Mouse (Mus musculus): ENCODE measurements around the gene Dpf2. TPM values are rescaled to one million over a fixed set of nuclear protein-coding genes. Genes with fewer than 3 reads are reported as not detected.

Dpf2 gene
- polyA plus RNA-seq (2016; fragmentation: Nextera tagmentation; extraction: Ambion mirVana), result 242 and 245 TPM in 2 replicates

DNA sequence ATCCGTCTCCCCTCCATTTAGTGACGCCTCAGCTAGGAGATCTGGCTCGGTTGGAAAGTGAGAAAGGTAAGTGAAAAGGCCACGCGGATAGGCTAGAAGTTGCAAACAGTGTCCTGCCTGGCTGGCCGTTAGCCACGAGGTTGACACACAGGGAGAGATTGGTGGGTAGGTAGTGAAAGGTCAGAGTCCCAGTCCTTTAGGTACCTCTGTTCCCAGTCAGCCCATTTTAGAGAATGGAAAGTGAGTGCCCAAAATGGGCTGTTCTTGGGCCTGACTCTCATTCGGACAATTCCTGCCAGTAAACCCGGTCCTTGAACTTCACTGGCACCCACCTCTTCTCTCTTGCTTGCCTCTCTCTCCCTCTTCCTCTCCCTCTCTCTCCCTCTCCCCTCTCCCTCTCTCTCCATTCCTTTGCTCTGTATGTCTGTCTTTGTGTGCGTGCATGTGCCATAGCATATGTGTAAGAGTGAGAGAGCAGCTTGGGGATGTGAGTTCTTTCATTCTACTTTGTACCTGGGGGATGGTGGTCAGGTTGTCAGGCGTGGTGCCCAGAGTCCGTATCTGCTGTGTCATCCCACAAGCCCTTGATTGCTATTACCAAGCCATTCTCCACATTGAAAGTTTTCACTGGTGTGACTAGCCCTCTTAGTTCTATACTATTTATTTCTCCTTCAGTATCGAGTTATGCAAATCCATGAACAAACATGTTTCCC, at the start of gene Dpf2:
Gene Dpf2 (minus strand): TSS at position 4 of the 713 bp plus-strand sequence.
- no peaks in the 10 kb centered on the region for H3K9me3 ChIP-seq (replicated peaks)
- H3K27me3 ChIP-seq (ENCODE audit: low read depth, poor library complexity, severe bottlenecking), result no peaks in the 10 kb centered on the region
- peaks cover 31% of the 10 kb centered on the region for H3K4me1 ChIP-seq
- no peak for DNase-seq (ENCODE audit: low spot score)
- peak within 1 kb of the TSS; percentile 94 for H3K27ac ChIP-seq (replicated peaks)
- H3K4me3 ChIP-seq, result peak within 1 kb of the TSS; percentile 85
- WGBS, result 25% methylated on average over 13 of the region's 13 CpGs
- peaks cover 34% of the 10 kb centered on the region for H3K36me3 ChIP-seq

GRCm38 (mm10) chr19:5957371-5957770, 44.6 kb upstream of the Dpf2 start:
- H3K36me3 ChIP-seq, result peaks cover 91% of the 10 kb centered on the region

GRCm38 (mm10) chr19:5956685-5957084, 43.9 kb upstream of the Dpf2 start:
- peaks cover 8% of the 10 kb centered on the region for H3K4me1 ChIP-seq
- no peaks in the 10 kb centered on the region for H3K27me3 ChIP-seq (ENCODE audit: low read depth, poor library complexity, severe bottlenecking)
- H3K9me3 ChIP-seq (replicated peaks), result no peaks in the 10 kb centered on the region
- no peak overlapping the region for H3K27ac ChIP-seq (replicated peaks)
- H3K4me3 ChIP-seq, result no peak overlapping the region
- WGBS, result 32% methylated on average over 3 of the region's 3 CpGs
- peaks cover 96% of the 10 kb centered on the region for H3K36me3 ChIP-seq
- DNase-seq (ENCODE audit: low spot score), result peak; percentile 73

More at GRCm38 (mm10) chr19:5957371-5957770, 44.6 kb upstream of the Dpf2 start:
- Histone ChIP-seq H3K4me3 (no peak overlapping the region), H3K4me1 (peaks cover 11% of the 10 kb centered on the region), H3K9me3 (replicated peaks) (no peaks in the 10 kb centered on the region), H3K27me3 (ENCODE audit: low read depth, poor library complexity, severe bottlenecking) (no peaks in the 10 kb centered on the region), H3K27ac (replicated peaks) (no peak overlapping the region)
- WGBS, result 94% methylated on average over 5 of the region's 5 CpGs
- no peak for DNase-seq (ENCODE audit: low spot score)

DNA sequence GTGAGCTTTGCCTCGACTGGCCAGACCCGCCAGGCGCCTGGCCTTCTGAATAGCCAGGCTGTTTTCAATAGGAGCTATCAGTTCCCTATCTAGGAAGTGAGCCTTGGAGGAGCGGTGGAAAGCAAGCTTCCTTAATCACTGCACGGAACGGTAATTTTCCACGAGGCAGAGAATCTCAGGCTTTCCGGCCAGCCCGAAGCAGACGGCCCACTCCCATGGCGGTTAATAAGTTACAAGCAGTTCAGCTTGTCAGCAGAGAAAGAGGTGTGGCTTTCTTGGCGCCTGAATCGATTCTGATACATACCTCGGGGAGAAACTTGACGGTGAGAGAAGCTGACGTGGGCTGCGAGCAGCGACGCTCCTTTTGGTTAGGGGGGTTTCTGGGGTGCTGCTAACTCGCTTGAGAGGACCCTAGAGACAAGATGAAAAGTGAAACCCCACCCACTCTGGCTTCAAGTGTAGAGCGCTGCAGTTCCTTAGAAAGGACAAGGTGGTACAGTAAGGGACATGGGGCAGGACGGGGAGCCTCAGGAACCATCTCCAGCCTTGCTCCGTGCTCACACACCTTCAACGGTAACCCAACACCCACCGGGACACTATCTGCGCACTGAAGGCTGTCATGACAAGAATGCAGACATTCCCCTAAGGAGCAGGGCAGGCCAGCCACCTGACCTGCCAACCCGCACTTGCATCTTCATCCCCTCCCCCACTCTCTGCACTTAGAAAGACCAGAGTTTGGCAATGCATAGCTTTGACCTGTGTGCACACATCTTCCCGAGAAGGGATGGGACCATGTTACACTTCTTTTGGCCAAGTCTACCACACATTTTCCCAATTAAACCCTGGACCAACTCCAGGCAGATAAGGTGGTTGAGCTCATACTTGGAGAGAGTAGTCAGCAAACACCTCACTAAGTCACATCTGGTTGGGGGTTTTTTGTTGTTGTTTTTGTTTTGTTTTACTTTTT, 43.2 kb upstream of the Dpf2 start:
- Histone ChIP-seq H3K4me1 (peaks cover under 1% of the 10 kb centered on the region; the same call in 1 of the 2 replicates), H3K4me3 (0 out of 2 replicates have a peak overlapping the region, but pooled peaks have one; percentile 1), H3K9me3 (replicated peaks) (no peaks in the 10 kb centered on the region), H3K27me3 (ENCODE audit: low read depth, poor library complexity, severe bottlenecking) (no peaks in the 10 kb centered on the region), H3K36me3 (peaks cover 96% of the 10 kb centered on the region), H3K27ac (replicated peaks) (no peak overlapping the region)
- no peak for DNase-seq (ENCODE audit: low spot score)
- 92% methylated on average over 28 of the region's 28 CpGs for WGBS

- DNase-seq (ENCODE audit: low spot score), result no peak
- 93% methylated on average over 10 of the region's 10 CpGs for WGBS
- H3K4me3 ChIP-seq, result no peak overlapping the region
- no peaks in the 10 kb centered on the region for H3K27me3 ChIP-seq (ENCODE audit: low read depth, poor library complexity, severe bottlenecking)
- no peak overlapping the region for H3K27ac ChIP-seq (replicated peaks)
- no peaks in the 10 kb centered on the region for H3K4me1 ChIP-seq
- H3K9me3 ChIP-seq (replicated peaks), result no peaks in the 10 kb centered on the region
- H3K36me3 ChIP-seq, result peaks cover 96% of the 10 kb centered on the region
Measured at GRCm38 (mm10) chr19:5954936-5955335, 42.1 kb upstream of the Dpf2 start.

DNA sequence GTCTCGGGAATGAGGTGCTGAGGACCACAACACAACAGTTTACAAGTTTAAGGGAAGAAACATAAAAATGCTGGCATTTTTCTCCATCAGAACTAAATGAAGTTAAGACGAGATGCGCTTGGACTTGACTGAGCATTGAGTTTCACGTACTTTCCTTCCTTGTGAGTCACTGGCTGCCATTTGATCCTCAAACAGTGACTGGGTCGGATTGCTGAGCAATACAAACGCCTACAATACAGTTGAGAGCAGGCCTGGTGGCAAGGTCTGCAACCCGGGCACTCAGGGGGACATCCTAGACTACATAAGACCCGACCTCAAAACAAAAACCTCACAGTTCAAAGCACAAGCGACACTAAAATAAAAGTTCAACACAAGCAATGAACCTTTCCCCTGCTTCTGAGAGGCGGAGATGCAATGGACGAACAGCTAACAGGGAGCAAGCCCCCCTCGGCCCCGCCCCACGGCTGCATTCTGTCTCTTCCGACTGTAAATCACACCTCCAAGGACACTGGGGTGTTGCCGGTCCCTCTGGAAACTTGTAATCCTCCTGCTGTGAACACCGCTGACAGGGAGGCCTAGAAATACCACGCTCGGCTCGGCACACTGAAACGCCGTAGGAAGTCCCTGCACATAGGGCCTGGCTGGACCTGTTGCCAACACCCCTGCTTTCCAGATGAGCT, 41.4 kb upstream of the Dpf2 start:
- H3K4me1 ChIP-seq, result no peaks in the 10 kb centered on the region
- H3K9me3 ChIP-seq (replicated peaks), result no peaks in the 10 kb centered on the region
- H3K27ac ChIP-seq (replicated peaks), result no peak overlapping the region
- DNase-seq (ENCODE audit: low spot score), result no peak
- WGBS, result 90% methylated on average over 22 of the region's 22 CpGs
- H3K36me3 ChIP-seq, result peaks cover 96% of the 10 kb centered on the region
- no peaks in the 10 kb centered on the region for H3K27me3 ChIP-seq (ENCODE audit: low read depth, poor library complexity, severe bottlenecking)
- H3K4me3 ChIP-seq, result no peak overlapping the region

- no peak for DNase-seq (ENCODE audit: low spot score)
- Histone ChIP-seq H3K4me1 (no peaks in the 10 kb centered on the region), H3K4me3 (no peak overlapping the region), H3K27me3 (ENCODE audit: low read depth, poor library complexity, severe bottlenecking) (no peaks in the 10 kb centered on the region), H3K27ac (replicated peaks) (no peak overlapping the region), H3K9me3 (replicated peaks) (no peaks in the 10 kb centered on the region), H3K36me3 (peaks cover 96% of the 10 kb centered on the region)
- 93% methylated on average over 19 of the region's 19 CpGs for WGBS
Measured at GRCm38 (mm10) chr19:5953201-5953770, 40.5 kb upstream of the Dpf2 start.

GRCm38 (mm10) chr19:5952071-5952691, 39.4 kb upstream of the Dpf2 start:
- no peaks in the 10 kb centered on the region for H3K9me3 ChIP-seq (replicated peaks)
- 87% methylated on average over 13 of the region's 13 CpGs for WGBS
- peaks cover 97% of the 10 kb centered on the region for H3K36me3 ChIP-seq
- no peak overlapping the region for H3K27ac ChIP-seq (replicated peaks)
- H3K4me3 ChIP-seq, result no peak overlapping the region
- H3K27me3 ChIP-seq (ENCODE audit: low read depth, poor library complexity, severe bottlenecking), result no peaks in the 10 kb centered on the region
- H3K4me1 ChIP-seq, result no peaks in the 10 kb centered on the region
- DNase-seq (ENCODE audit: low spot score), result no peak

- no peaks in the 10 kb centered on the region for H3K9me3 ChIP-seq (replicated peaks)
- no peak for DNase-seq (ENCODE audit: low spot score)
- H3K36me3 ChIP-seq, result peaks cover 97% of the 10 kb centered on the region
- H3K27me3 ChIP-seq (ENCODE audit: low read depth, poor library complexity, severe bottlenecking), result no peaks in the 10 kb centered on the region
- 94% methylated on average over 16 of the region's 16 CpGs for WGBS
- no peak overlapping the region for H3K4me3 ChIP-seq
- no peaks in the 10 kb centered on the region for H3K4me1 ChIP-seq
- H3K27ac ChIP-seq (replicated peaks), result no peak overlapping the region
Measured at GRCm38 (mm10) chr19:5951631-5952030, 38.8 kb upstream of the Dpf2 start.

GRCm38 (mm10) chr19:5950218-5950617, 37.4 kb upstream of the Dpf2 start:
- Histone ChIP-seq H3K9me3 (replicated peaks) (no peaks in the 10 kb centered on the region), H3K27me3 (ENCODE audit: low read depth, poor library complexity, severe bottlenecking) (no peaks in the 10 kb centered on the region), H3K36me3 (peaks cover 100% of the 10 kb centered on the region), H3K27ac (replicated peaks) (no peak overlapping the region), H3K4me3 (no peak overlapping the region), H3K4me1 (no peaks in the 10 kb centered on the region)
- WGBS, result 93% methylated on average over 11 of the region's 11 CpGs
- no peak for DNase-seq (ENCODE audit: low spot score)

DNA sequence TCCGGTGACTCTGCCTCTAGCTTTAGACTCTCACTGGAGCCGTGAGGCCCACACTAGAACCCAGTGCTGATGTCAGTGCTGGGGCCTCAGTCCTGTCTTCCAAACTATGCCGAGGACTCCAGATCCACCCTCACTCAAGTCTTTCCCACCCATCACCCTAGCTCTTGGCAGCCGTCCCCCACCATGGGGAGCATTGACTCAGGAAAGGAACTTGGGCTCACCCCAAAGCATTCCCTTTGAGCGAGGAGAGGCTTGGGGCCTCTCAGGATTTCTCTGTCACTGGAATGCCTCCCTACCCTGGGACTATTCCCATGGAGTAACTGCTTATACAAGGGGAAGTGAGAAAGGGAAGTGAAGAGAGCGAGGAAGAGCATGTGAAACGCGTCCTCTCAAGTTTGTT, 33.1 kb upstream of the Dpf2 start:
- Histone ChIP-seq H3K27ac (replicated peaks) (no peak overlapping the region), H3K4me1 (no peaks in the 10 kb centered on the region), H3K36me3 (peaks cover 98% of the 10 kb centered on the region), H3K9me3 (replicated peaks) (no peaks in the 10 kb centered on the region), H3K4me3 (no peak overlapping the region), H3K27me3 (ENCODE audit: low read depth, poor library complexity, severe bottlenecking) (no peaks in the 10 kb centered on the region)
- DNase-seq (ENCODE audit: low spot score), result no peak
- WGBS, result 92% methylated on average over 8 of the region's 8 CpGs

GRCm38 (mm10) chr19:5945027-5945426, 32.2 kb upstream of the Dpf2 start:
- WGBS, result 87% methylated on average over 7 of the region's 7 CpGs

More at GRCm38 (mm10) chr19:5945027-5945426, 32.2 kb upstream of the Dpf2 start:
- no peak for DNase-seq (ENCODE audit: low spot score)
- Histone ChIP-seq H3K27me3 (ENCODE audit: low read depth, poor library complexity, severe bottlenecking) (no peaks in the 10 kb centered on the region), H3K36me3 (peaks cover 98% of the 10 kb centered on the region), H3K4me1 (no peaks in the 10 kb centered on the region), H3K4me3 (no peak overlapping the region), H3K9me3 (replicated peaks) (no peaks in the 10 kb centered on the region), H3K27ac (replicated peaks) (no peak overlapping the region)
